Mouse (Mus musculus): Measurements from ENCODE around the gene AU040320. TPM values are rescaled to one million over a fixed set of nuclear protein-coding genes. Genes with fewer than 3 reads are reported as not detected.

Gene AU040320
- polyA plus RNA-seq, 1 experiment from 2014 or later: 47.2 TPM

GRCm38 (mm10) chr4:126746194-126746840 lies 7.0 kb upstream of the AU040320 start:
- Histone ChIP-seq H3K36me3 (ENCODE audit: control insufficient read depth, insufficient read depth, low read length) (peaks cover 30% of the 10 kb centered on the region), H3K9me3 (ENCODE audit: control insufficient read depth, low read length) (no peaks in the 10 kb centered on the region), H3K4me1 (ENCODE audit: control insufficient read depth, insufficient read depth, low read length) (peaks cover 24% of the 10 kb centered on the region), H3K9ac (replicated peaks; ENCODE audit: low read depth, low read length) (no peak overlapping the region), H3K4me3 (ENCODE audit: low read depth, low read length) (no peak overlapping the region), H3K27me3 (ENCODE audit: control insufficient read depth, insufficient read depth, low read length) (no peaks in the 10 kb centered on the region), H3K27ac (ENCODE audit: low read depth, low read length) (no peak overlapping the region), H3K4me2 (ENCODE audit: low read depth, low read length) (no peak overlapping the region)
- no peak for ATAC-seq (ENCODE audit: low read depth)
- WGBS: 84% methylated on average over 10 of the region's 10 CpGs

GRCm38 (mm10) chr4:126748381-126748780 lies 5.0 kb upstream of the AU040320 start:
- Histone ChIP-seq H3K9me3 (ENCODE audit: control insufficient read depth, low read length) (no peaks in the 10 kb centered on the region), H3K27ac (ENCODE audit: low read depth, low read length) (no peak overlapping the region), H3K9ac (replicated peaks; ENCODE audit: low read depth, low read length) (no peak overlapping the region), H3K4me1 (ENCODE audit: control insufficient read depth, insufficient read depth, low read length) (peaks cover 30% of the 10 kb centered on the region), H3K36me3 (ENCODE audit: control insufficient read depth, insufficient read depth, low read length) (peaks cover 30% of the 10 kb centered on the region), H3K27me3 (ENCODE audit: control insufficient read depth, insufficient read depth, low read length) (no peaks in the 10 kb centered on the region), H3K4me2 (ENCODE audit: low read depth, low read length) (no peak overlapping the region), H3K4me3 (ENCODE audit: low read depth, low read length) (no peak overlapping the region)
- WGBS: 94% methylated on average over 8 of the region's 8 CpGs
- ATAC-seq (ENCODE audit: low read depth): no peak

- Histone ChIP-seq H3K36me3 (ENCODE audit: control insufficient read depth, insufficient read depth, low read length) (peaks cover 26% of the 10 kb centered on the region), H3K27ac (ENCODE audit: low read depth, low read length) (no peak overlapping the region), H3K4me3 (ENCODE audit: low read depth, low read length) (no peak overlapping the region), H3K4me2 (ENCODE audit: low read depth, low read length) (no peak overlapping the region), H3K9me3 (ENCODE audit: control insufficient read depth, low read length) (no peaks in the 10 kb centered on the region), H3K27me3 (ENCODE audit: control insufficient read depth, insufficient read depth, low read length) (no peaks in the 10 kb centered on the region), H3K9ac (replicated peaks; ENCODE audit: low read depth, low read length) (no peak overlapping the region), H3K4me1 (ENCODE audit: control insufficient read depth, insufficient read depth, low read length) (peaks cover 33% of the 10 kb centered on the region)
- ATAC-seq (ENCODE audit: low read depth): no peak
- 89% methylated on average over 11 of the region's 11 CpGs for WGBS
Measured at GRCm38 (mm10) chr4:126749553-126749952, 3.8 kb upstream of the AU040320 start.

- Histone ChIP-seq H3K4me2 (ENCODE audit: low read depth, low read length) (peak overlapping the region; percentile 18; the same call in 1 of the 2 replicates), H3K4me1 (ENCODE audit: control insufficient read depth, insufficient read depth, low read length) (peaks cover 39% of the 10 kb centered on the region), H3K9ac (replicated peaks; ENCODE audit: low read depth, low read length) (no peak overlapping the region), H3K9me3 (ENCODE audit: control insufficient read depth, low read length) (no peaks in the 10 kb centered on the region), H3K27me3 (ENCODE audit: control insufficient read depth, insufficient read depth, low read length) (no peaks in the 10 kb centered on the region), H3K4me3 (ENCODE audit: low read depth, low read length) (no peak overlapping the region), H3K36me3 (ENCODE audit: control insufficient read depth, insufficient read depth, low read length) (peaks cover 21% of the 10 kb centered on the region), H3K27ac (ENCODE audit: low read depth, low read length) (peak overlapping the region; percentile 23; the same call in 1 of the 2 replicates)
- ATAC-seq (ENCODE audit: low read depth): no peak
- 77% methylated on average over 26 of the region's 26 CpGs for WGBS
Measured at GRCm38 (mm10) chr4:126750046-126750683, 3.2 kb upstream of the AU040320 start.

GRCm38 (mm10) chr4:126750863-126751555 lies 2.3 kb upstream of the AU040320 start:
- Histone ChIP-seq H3K4me1 (ENCODE audit: control insufficient read depth, insufficient read depth, low read length) (peaks cover 42% of the 10 kb centered on the region), H3K9me3 (ENCODE audit: control insufficient read depth, low read length) (no peaks in the 10 kb centered on the region), H3K27ac (ENCODE audit: low read depth, low read length) (no peak overlapping the region; the same call in 1 of the 2 replicates), H3K4me2 (ENCODE audit: low read depth, low read length) (peak overlapping the region; percentile 97), H3K9ac (replicated peaks; ENCODE audit: low read depth, low read length) (peak overlapping the region; percentile 7; the same call in 1 of the 2 replicates), H3K27me3 (ENCODE audit: control insufficient read depth, insufficient read depth, low read length) (no peaks in the 10 kb centered on the region), H3K36me3 (ENCODE audit: control insufficient read depth, insufficient read depth, low read length) (peaks cover 21% of the 10 kb centered on the region), H3K4me3 (ENCODE audit: low read depth, low read length) (no peak overlapping the region)
- 76% methylated on average over 8 of the region's 8 CpGs for WGBS
- no peak for ATAC-seq (ENCODE audit: low read depth)

GRCm38 (mm10) chr4:126751556-126752023 lies 1.8 kb upstream of the AU040320 start:
- Histone ChIP-seq H3K27me3 (ENCODE audit: control insufficient read depth, insufficient read depth, low read length) (no peaks in the 10 kb centered on the region), H3K27ac (ENCODE audit: low read depth, low read length) (no peak overlapping the region), H3K4me2 (ENCODE audit: low read depth, low read length) (peak overlapping the region; percentile 97), H3K4me1 (ENCODE audit: control insufficient read depth, insufficient read depth, low read length) (peaks cover 42% of the 10 kb centered on the region), H3K9me3 (ENCODE audit: control insufficient read depth, low read length) (no peaks in the 10 kb centered on the region), H3K36me3 (ENCODE audit: control insufficient read depth, insufficient read depth, low read length) (peaks cover 21% of the 10 kb centered on the region), H3K4me3 (ENCODE audit: low read depth, low read length) (peak overlapping the region; percentile 67), H3K9ac (replicated peaks; ENCODE audit: low read depth, low read length) (peak overlapping the region; percentile 69; the same call in 1 of the 2 replicates)
- no peak for ATAC-seq (ENCODE audit: low read depth)
- 59% methylated on average over 10 of the region's 10 CpGs for WGBS

GRCm38 (mm10) chr4:126752024-126752607 lies 1.2 kb upstream of the AU040320 start:
- H3K36me3 ChIP-seq (ENCODE audit: control insufficient read depth, insufficient read depth, low read length): peaks cover 19% of the 10 kb centered on the region
- no peaks in the 10 kb centered on the region for H3K9me3 ChIP-seq (ENCODE audit: control insufficient read depth, low read length)
- no peak for ATAC-seq (ENCODE audit: low read depth)
- H3K4me3 ChIP-seq (ENCODE audit: low read depth, low read length): peak overlapping the region; percentile 67
- peak overlapping the region; percentile 97 for H3K4me2 ChIP-seq (ENCODE audit: low read depth, low read length)
- H3K27ac ChIP-seq (ENCODE audit: low read depth, low read length): peak overlapping the region; percentile 96; the same call in 1 of the 2 replicates
- no peaks in the 10 kb centered on the region for H3K27me3 ChIP-seq (ENCODE audit: control insufficient read depth, insufficient read depth, low read length)
- peak overlapping the region; percentile 69 for H3K9ac ChIP-seq (replicated peaks; ENCODE audit: low read depth, low read length)
- H3K4me1 ChIP-seq (ENCODE audit: control insufficient read depth, insufficient read depth, low read length): peaks cover 42% of the 10 kb centered on the region
- WGBS: 7% methylated on average over 13 of the region's 13 CpGs

- peaks cover 18% of the 10 kb centered on the region for H3K36me3 ChIP-seq (ENCODE audit: control insufficient read depth, insufficient read depth, low read length)
- peak overlapping the region; percentile 67 for H3K4me3 ChIP-seq (ENCODE audit: low read depth, low read length)
- H3K27me3 ChIP-seq (ENCODE audit: control insufficient read depth, insufficient read depth, low read length): no peaks in the 10 kb centered on the region
- peak overlapping the region; percentile 97 for H3K4me2 ChIP-seq (ENCODE audit: low read depth, low read length)
- no peaks in the 10 kb centered on the region for H3K9me3 ChIP-seq (ENCODE audit: control insufficient read depth, low read length)
- peak overlapping the region; percentile 69 for H3K9ac ChIP-seq (replicated peaks; ENCODE audit: low read depth, low read length)
- peaks cover 42% of the 10 kb centered on the region for H3K4me1 ChIP-seq (ENCODE audit: control insufficient read depth, insufficient read depth, low read length)
- WGBS: under 1% methylated on average over 23 of the region's 23 CpGs
- ATAC-seq (ENCODE audit: low read depth): peak; percentile 12
- peak overlapping the region; percentile 96 for H3K27ac ChIP-seq (ENCODE audit: low read depth, low read length)
Measured at GRCm38 (mm10) chr4:126752608-126753141, 669 bp upstream of the AU040320 start.

Measured in neural tube, embryonic 14.5 days (tissue).